Mouse (Mus musculus) left cerebral cortex, postnatal 4 days (tissue): ENCODE results near the gene Krt5. TPM values are rescaled to one million over a fixed set of nuclear protein-coding genes. Genes with fewer than 3 reads are reported as not detected.
"Not testable (repeated sequence)": the region's sequence is repeated elsewhere in the genome, so short reads cannot be mapped to it uniquely, and the experiment has no call there.

ENCODE experiments used
- DNase-seq: peaks from one replicate; pipeline ENCODE4 v3.0.0-alpha.2; 2022
- intact Hi-C: fragments of 180-260 bp; cut with DNase I; formaldehyde crosslinking; loops from one replicate; pipeline ENCODE4 v1.15.1; 2025
- total RNA-seq, 2 experiments: library from RNA; stranded (reverse); gene quantifications; 2 replicates each; pipeline ENCODE4 v1.2.3; 2021

Krt5 gene
- total RNA-seq = not detected

DNA sequence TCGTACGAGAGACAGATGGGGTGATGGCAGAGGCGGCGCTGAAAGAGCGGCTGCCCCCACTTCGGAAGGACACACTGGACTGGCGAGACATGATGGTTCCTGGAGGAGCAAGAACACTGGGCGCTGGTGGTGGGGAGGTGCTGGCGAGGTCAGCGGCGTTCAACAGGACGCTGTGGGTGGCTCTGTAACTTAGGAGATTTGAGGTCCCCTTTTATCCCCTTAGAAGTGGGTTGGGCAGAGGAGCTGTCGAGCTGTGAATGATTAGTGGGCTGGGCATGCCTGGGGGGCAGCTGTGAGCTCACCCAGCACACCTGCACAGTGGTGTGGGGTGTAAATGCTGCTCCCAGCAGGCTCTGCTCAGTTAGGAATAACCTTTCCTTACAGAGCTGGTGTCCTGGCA, at the start of gene Krt5:
Krt5 (minus strand) TSS at position 179 of the 400 bp plus-strand sequence.
- DNase-seq = no peak
- intact Hi-C loops = no loop called here

- DNase-seq = peak; percentile 26
- intact Hi-C loops = no loop called here
These were observed 30.0 kb upstream of the Krt5 start, which contains the start of gene Krt71 for GRCm38 (mm10) chr15:101742711-101743110. Krt71 (minus strand) TSS chr15:101743109.

- intact Hi-C loops = no loop called here
- no peak for DNase-seq
These were observed 25.1 kb upstream of the Krt5 start for GRCm38 (mm10) chr15:101737786-101738185.

- intact Hi-C loops = no loop called here
- DNase-seq = no peak
These were observed 18.0 kb upstream of the Krt5 start for GRCm38 (mm10) chr15:101730653-101731052.

GRCm38 (mm10) chr15:101724686-101725085, 12.0 kb upstream of the Krt5 start:
- DNase-seq = no peak
- intact Hi-C loops = no loop called here

- no peak for DNase-seq
- intact Hi-C loops = no loop called here
These were observed 3.1 kb upstream of the Krt5 start for GRCm38 (mm10) chr15:101715831-101716230.

DNA sequence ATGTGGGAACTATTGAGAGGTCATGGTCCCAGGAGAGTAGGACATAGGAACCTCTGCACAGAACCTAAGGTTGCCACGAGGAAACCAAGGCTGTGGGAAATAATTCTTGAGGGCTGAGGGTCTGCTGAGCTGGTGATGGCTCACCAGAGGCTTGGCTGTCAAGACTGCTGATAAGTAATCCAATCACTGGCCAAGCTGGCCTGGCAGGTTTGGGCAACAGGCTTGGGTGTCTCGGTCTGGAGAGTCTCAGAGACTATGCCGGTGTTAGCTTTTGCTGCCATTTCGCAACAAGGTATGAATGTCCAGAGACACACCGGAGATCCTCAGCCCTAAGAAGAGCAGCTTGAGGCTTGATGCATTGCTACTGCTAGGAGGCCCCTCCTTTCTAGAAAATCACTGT, 1.7 kb upstream of the Krt5 start:
- no peak for DNase-seq
- intact Hi-C loops = no loop called here

GRCm38 (mm10) chr15:101713731-101714130, 1.0 kb upstream of the Krt5 start:
- no peak for DNase-seq
- intact Hi-C loops = no loop called here

GRCm38 (mm10) chr15:101708683-101709082, 4.0 kb downstream of the Krt5 start:
- intact Hi-C loops = no loop called here
- no peak for DNase-seq

DNA sequence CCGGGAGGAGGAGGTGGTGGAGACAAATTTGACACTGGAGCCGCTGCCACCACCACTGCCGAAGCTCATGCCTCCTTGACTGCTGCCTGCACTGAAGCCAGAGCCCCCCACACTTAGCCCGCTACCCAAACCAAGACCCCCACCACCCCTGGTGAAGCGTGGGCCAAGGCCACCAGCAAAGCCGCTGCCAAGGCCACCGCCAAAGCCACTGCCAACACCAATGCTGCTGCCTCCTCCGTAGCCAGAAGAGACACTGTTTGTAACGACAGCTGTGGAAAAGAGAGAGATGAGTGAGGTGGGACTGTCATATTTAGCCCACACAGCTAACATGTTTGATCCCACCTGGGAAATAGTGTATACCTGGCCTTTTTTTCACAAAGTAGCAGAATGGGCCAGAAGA, 5.2 kb downstream of the Krt5 start:
- intact Hi-C loops = no loop called here
- DNase-seq = no peak

- intact Hi-C loops = no loop called here
These were observed 8.6 kb downstream of the Krt5 start for GRCm38 (mm10) chr15:101704066-101704465.

DNA sequence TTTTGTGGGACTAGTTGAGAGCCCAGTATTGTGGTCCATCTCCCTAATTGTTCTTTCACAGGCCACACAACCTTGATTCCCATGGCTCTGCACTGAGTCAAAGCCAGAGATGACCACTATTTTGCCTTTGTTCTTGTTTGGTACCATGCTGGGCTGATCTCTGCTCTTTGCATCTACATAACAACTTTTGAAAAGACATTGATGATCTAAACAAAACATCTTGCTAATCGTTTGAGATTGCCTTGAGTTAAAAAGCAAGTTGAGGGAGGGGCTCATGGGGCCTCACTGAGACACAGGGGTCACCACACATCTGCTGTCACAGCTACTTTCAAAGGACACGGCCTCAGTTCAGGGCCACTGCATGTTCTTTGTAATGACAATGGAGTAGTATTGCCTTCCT, 10.3 kb downstream of the Krt5 start:
- DNase-seq = no peak
- intact Hi-C loops = no loop called here

More at GRCm38 (mm10) chr15:101704066-101704465, 8.6 kb downstream of the Krt5 start:
- peak; percentile 5 for DNase-seq

GRCm38 (mm10) chr15:101699866-101700265, 12.8 kb downstream of the Krt5 start:
- intact Hi-C loops = no loop called here
- DNase-seq = no peak

- intact Hi-C loops = no loop called here
These were observed 13.5 kb downstream of the Krt5 start for GRCm38 (mm10) chr15:101699192-101699591.

GRCm38 (mm10) chr15:101697326-101698188, 15.1 kb downstream of the Krt5 start:
- intact Hi-C loops = no loop called here
- peak; percentile 43 for DNase-seq

More at GRCm38 (mm10) chr15:101699192-101699591, 13.5 kb downstream of the Krt5 start:
- DNase-seq = no peak

GRCm38 (mm10) chr15:101694207-101694606, 18.5 kb downstream of the Krt5 start, which contains the start of gene Krt6a:
Krt6a (minus strand) TSS chr15:101694307.
- DNase-seq = no peak
- intact Hi-C loops = no loop called here

DNA sequence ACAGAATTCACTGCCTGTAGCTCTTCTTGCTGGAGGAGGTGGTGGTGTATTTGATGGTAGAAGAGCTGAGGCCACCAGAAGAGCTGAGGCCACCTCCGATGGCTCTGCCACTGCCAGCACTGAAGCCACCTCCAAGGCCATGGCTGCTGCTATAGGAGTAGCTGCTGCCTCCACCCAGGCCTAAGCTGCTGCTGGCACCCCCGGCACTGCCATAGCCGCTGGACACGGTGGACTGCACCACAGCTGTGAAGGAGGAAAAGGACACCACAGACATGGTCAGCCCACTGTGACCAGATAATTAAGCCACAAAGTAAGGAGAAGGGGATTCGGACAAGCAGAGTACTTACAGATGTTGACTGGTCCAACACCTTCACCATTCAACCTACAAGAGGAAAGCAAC, 22.2 kb downstream of the Krt5 start:
- DNase-seq, intact Hi-C loops: not testable (repeated sequence)

DNA sequence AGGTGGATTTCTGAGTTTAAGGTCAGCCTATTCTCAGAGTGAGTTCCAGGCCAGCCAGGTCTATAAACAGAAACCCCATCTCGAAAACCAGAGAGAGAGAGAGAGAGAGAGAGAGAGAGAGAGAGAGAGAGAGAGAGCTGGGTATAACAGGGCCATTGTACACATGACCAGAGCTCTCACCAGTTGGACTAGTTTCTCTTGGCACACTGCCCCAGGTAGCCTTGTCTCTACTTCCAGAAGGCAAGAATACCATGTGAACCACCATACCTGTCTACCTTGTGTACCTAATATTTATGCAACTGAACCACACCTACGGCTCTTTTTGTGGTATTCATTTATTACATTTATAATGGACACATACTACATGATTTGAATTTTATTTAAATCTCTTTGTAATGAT, 24.5 kb downstream of the Krt5 start:
- intact Hi-C loops = no loop called here
- DNase-seq = no peak

GRCm38 (mm10) chr15:101680187-101680586, 32.5 kb downstream of the Krt5 start, which contains the start of gene Krt6b:
Krt6b (minus strand) TSS chr15:101680287.
- DNase-seq = no peak
- intact Hi-C loops = no loop called here

DNA sequence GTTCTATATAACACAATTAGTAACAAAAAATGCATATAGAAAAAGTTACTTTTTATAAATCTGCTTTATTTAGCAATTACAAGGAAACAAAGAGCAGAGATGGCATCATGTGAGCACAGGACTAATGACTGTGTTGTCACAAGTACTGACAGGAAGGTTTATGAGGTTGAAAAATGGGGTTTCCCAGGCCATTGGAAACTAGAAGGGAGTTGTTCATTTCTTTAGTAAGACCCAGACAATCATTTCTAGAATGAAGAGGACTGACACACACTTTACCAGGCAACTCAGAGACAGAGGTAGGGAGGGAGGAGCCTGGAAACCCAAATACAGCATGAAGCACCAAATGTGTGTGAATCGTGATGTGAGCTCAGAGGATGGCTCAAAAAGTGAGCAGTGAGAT, 36.7 kb downstream of the Krt5 start:
- no peak for DNase-seq
- intact Hi-C loops = no loop called here
